Mouse (Mus musculus) left cerebral cortex, adult 11 months (tissue): ENCODE data around the gene Gm3696.
"Not testable (repeated sequence)": the region's sequence is repeated elsewhere in the genome, so short reads cannot be mapped to it uniquely, and the experiment has no call there.

Source experiments
- DNase-seq: peaks from one replicate; pipeline ENCODE4 v3.0.0; 2022; ENCODE audit warnings: low spot score

Gene Gm3696

DNA sequence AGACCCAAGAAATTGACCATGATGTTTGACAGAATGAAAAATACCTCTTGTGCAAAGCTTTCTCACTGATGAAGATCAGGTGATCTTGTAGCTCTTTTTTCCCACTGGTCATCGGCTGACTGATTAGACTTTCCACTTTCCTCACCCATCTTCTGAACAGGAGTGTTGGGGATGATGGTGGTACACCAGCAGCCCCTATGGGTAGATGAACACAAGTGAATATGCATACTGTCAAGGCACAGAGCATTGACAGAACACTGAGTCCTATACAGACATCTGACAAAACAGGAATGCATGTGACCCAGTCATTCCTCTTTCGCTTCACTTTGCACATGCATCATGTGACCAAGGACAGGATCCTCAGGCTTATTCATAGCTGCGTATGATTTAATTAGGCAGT lies at the start of gene Gm3696:
TSS of gene Gm3696 (minus strand) at position 101 of the 400 bp plus-strand sequence.
- DNase-seq, result not testable (repeated sequence)

- DNase-seq, result not testable (repeated sequence)
Measured at GRCm38 (mm10) chr14:7125312-7125711, 24.9 kb upstream of the Gm3696 start, which contains the start of gene Gm6676. TSS of gene Gm6676 (minus strand) at chr14:7125412.

DNA sequence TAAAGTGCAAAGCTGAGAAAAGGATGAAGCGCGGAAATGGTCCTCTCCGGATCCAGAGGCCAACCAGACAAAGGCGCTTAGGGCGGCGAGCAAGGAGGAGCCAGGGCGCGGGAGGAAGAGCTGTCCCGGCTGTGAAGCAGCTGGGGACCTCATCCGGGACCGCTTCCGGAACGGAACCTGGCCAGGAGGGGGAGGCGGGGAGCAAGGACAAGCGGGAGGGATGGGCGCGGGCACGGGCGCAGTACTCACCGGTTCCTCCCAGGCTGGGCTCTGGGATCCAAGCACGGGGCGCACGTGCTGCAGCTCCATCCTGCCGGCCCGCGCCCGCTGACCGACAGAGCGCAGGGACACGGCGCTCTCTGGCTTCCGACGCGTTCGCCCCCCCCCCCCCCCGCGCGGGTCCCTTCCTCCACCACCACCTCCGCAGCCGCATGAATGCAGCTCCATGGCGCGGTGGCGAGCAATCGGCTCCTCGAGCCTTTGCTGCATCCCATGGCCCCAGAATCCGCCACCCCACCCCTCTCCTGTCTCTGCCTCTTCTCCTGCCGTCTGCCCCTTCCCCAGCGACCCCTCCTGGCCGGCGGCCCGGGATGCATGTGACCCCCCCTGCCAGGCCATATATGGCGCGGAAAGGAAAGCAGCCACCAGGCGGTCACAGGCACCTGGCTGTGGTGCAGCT lies 4.8 kb upstream of the Gm3696 start:
- not testable (repeated sequence) for DNase-seq

DNA sequence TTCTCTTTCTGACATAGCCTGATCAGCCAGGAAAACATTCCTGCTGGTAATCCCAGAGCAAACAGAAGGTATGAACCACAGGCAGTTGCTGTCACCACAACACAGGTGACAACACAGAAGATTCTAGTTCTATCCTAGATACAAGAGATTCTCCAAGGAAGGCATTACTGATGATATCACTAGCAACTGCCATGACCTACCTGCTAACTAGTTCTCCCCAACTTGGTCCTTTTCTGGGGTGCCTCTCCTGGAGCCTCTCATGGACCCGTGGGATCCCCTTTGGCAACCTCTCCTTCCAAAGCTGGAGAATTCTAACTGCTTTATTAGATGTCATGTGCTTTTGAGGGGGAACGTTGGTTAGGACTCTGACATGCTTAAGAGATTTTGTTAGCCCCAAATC lies 55.6 kb downstream of the Gm3696 start, which contains the start of gene Gm3685:
TSS of gene Gm3685 (minus strand) at position 101 of the 400 bp plus-strand sequence.
- DNase-seq, result not testable (repeated sequence)
